Mouse (Mus musculus) stomach, embryonic 14.5 days (tissue): ENCODE data around the gene Stub1. TPM values are rescaled to one million over a fixed set of nuclear protein-coding genes. Genes with fewer than 3 reads are reported as not detected.

ENCODE experiments used
- ATAC-seq: fragments of 200-750 bp; cut with Nextera tagmentation; 2 replicates; pipeline ENCODE4 v1.8.0; 2017; ENCODE audit warnings: low read depth, moderate TSS enrichment; ENCODE audit not compliant: insufficient number of reproducible peaks, insufficient read depth, low FRiP score
- H3K27ac ChIP-seq: fragments of 300-500 bp; sonication (generic); 2 replicates; pipeline ENCODE4 v1.5.1; 2014; ENCODE audit warnings: mild to moderate bottlenecking, low read length, moderate library complexity, mixed read lengths
- H3K27me3 ChIP-seq: fragments of 300-500 bp; sonication (generic); 2 replicates; pipeline ENCODE4 v1.6.1; 2014; ENCODE audit warnings: low read length, control low read depth, mixed read lengths; ENCODE audit not compliant: control insufficient read depth, insufficient read depth
- H3K36me3 ChIP-seq: fragments of 300-500 bp; sonication (generic); 2 replicates; pipeline ENCODE4 v1.6.1; 2014; ENCODE audit warnings: mild to moderate bottlenecking, control low read depth, low read length, moderate library complexity, mixed read lengths; ENCODE audit not compliant: control insufficient read depth, insufficient read depth
- H3K4me1 ChIP-seq: fragments of 300-500 bp; sonication (generic); 2 replicates; pipeline ENCODE4 v1.6.1; 2014; ENCODE audit warnings: low read length, control low read depth, mixed read lengths; ENCODE audit not compliant: control insufficient read depth, insufficient read depth
- H3K4me2 ChIP-seq: fragments of 300-500 bp; sonication (generic); replicated peaks from 2 replicates; pipeline ENCODE4 v1.6.1; 2014; ENCODE audit warnings: low read depth, low read length, control low read depth
- H3K4me3 ChIP-seq: fragments of 300-500 bp; sonication (generic); 2 replicates; pipeline ENCODE4 v1.5.1; 2014; ENCODE audit warnings: low read depth, low read length, control low read depth
- H3K9ac ChIP-seq: fragments of 300-500 bp; sonication (generic); replicated peaks from 2 replicates; pipeline ENCODE4 v1.6.1; 2014; ENCODE audit warnings: low read depth, mild to moderate bottlenecking, control low read depth, low read length, moderate library complexity, mixed read lengths
- H3K9me3 ChIP-seq: fragments of 300-500 bp; sonication (generic); 2 replicates; pipeline ENCODE4 v1.6.1; 2016; ENCODE audit warnings: low read depth, low read length, control low read depth; ENCODE audit not compliant: control insufficient read depth
- WGBS: fragments of 180-500 bp; shearing (Covaris S2); extraction: QIAGEN DNeasy Blood & Tissue Kit; methylation state at CpG from one replicate; pipeline ENCODE4 v1.1.7; 2014; 5-methylcytosine and 5-hydroxymethylcytosine counted together
- polyA plus RNA-seq: library from polyadenylated mRNA; unstranded; fragments of >200 nt; fragmentation: Nextera tagmentation; extraction: Ambion mirVana; gene quantifications from 2 replicates; pipeline ENCODE4 v1.2.1, GENCODE M21; 2014

Gene Stub1
- polyA plus RNA-seq, 1 experiment from 2014 or later: 347 TPM

GRCm38 (mm10) chr17:25831451-25832281 is 1.5 kb downstream of the Stub1 start:
- peak overlapping the region; percentile 99 for H3K4me2 ChIP-seq
- peaks cover 50% of the 10 kb centered on the region for H3K4me1 ChIP-seq

GRCm38 (mm10) chr17:25830806-25831431 is 2.3 kb downstream of the Stub1 start:
- H3K4me2 ChIP-seq: peak overlapping the region; percentile 99; the same call in 1 of the 2 replicates
- no peak overlapping the region for H3K9ac ChIP-seq
- no peak overlapping the region for H3K27ac ChIP-seq
- peaks cover 43% of the 10 kb centered on the region for H3K4me1 ChIP-seq
- no peaks in the 10 kb centered on the region for H3K9me3 ChIP-seq
- ATAC-seq: no peak
- WGBS: 83% methylated on average over 14 of the region's 14 CpGs
- peaks cover 36% of the 10 kb centered on the region for H3K36me3 ChIP-seq
- no peaks in the 10 kb centered on the region for H3K27me3 ChIP-seq
- peak overlapping the region; percentile 81; the same call in 1 of the 2 replicates for H3K4me3 ChIP-seq

More at GRCm38 (mm10) chr17:25831451-25832281, 1.5 kb downstream of the Stub1 start:
- Histone ChIP-seq H3K4me3 (peak overlapping the region; percentile 81), H3K27me3 (no peaks in the 10 kb centered on the region), H3K27ac (peak overlapping the region; percentile 88), H3K9ac (peak overlapping the region; percentile 74), H3K36me3 (peaks cover 28% of the 10 kb centered on the region), H3K9me3 (no peaks in the 10 kb centered on the region)
- 55% methylated on average over 21 of the region's 21 CpGs for WGBS
- no peak for ATAC-seq

- H3K36me3 ChIP-seq: peaks cover 38% of the 10 kb centered on the region
- 77% methylated on average over 4 of the region's 4 CpGs for WGBS
- H3K27ac ChIP-seq: no peak overlapping the region
- no peak overlapping the region for H3K9ac ChIP-seq
- no peaks in the 10 kb centered on the region for H3K27me3 ChIP-seq
- H3K4me3 ChIP-seq: no peak overlapping the region
- peaks cover 38% of the 10 kb centered on the region for H3K4me1 ChIP-seq
- no peak for ATAC-seq
- peak overlapping the region; percentile 91 for H3K4me2 ChIP-seq
- H3K9me3 ChIP-seq: no peaks in the 10 kb centered on the region
These were observed 2.9 kb downstream of the Stub1 start for GRCm38 (mm10) chr17:25830200-25830753.

GRCm38 (mm10) chr17:25829558-25830017 is 3.6 kb downstream of the Stub1 start:
- Histone ChIP-seq H3K9me3 (no peaks in the 10 kb centered on the region), H3K4me3 (peak overlapping the region; percentile 59), H3K9ac (peak overlapping the region; percentile 60), H3K36me3 (peaks cover 34% of the 10 kb centered on the region), H3K27ac (peak overlapping the region; percentile 88), H3K4me1 (peaks cover 35% of the 10 kb centered on the region), H3K27me3 (no peaks in the 10 kb centered on the region), H3K4me2 (peak overlapping the region; percentile 91)
- ATAC-seq: no peak
- WGBS: 30% methylated on average over 8 of the region's 8 CpGs

- Histone ChIP-seq H3K9ac (peak within 1 kb of the TSS; percentile 60), H3K9me3 (no peaks in the 10 kb centered on the region), H3K4me2 (peak within 1 kb of the TSS; percentile 91), H3K27me3 (no peaks in the 10 kb centered on the region), H3K4me3 (peak within 1 kb of the TSS; percentile 59), H3K27ac (peak within 1 kb of the TSS; percentile 88), H3K4me1 (peaks cover 35% of the 10 kb centered on the region), H3K36me3 (peaks cover 34% of the 10 kb centered on the region)
- WGBS: under 1% methylated on average over 32 of the region's 32 CpGs
- peak; percentile 25; the same call in 1 of the 2 replicates for ATAC-seq
These were observed 4.3 kb downstream of the Stub1 start, which contains the start of gene Jmjd8 for GRCm38 (mm10) chr17:25828712-25829557. Gene Jmjd8, plus strand, starts transcription at chr17:25828867.

- WGBS: 80% methylated on average over 8 of the region's 8 CpGs
- Histone ChIP-seq H3K4me1 (peaks cover 36% of the 10 kb centered on the region), H3K4me3 (peak overlapping the region; percentile 59), H3K9ac (no peak overlapping the region), H3K27me3 (no peaks in the 10 kb centered on the region), H3K9me3 (no peaks in the 10 kb centered on the region), H3K27ac (peak overlapping the region; percentile 88; the same call in 1 of the 2 replicates), H3K36me3 (peaks cover 34% of the 10 kb centered on the region), H3K4me2 (peak overlapping the region; percentile 91)
- ATAC-seq: no peak
These were observed 5.0 kb downstream of the Stub1 start for GRCm38 (mm10) chr17:25828223-25828594.

- ATAC-seq: no peak
- H3K9ac ChIP-seq: no peak overlapping the region
- H3K27ac ChIP-seq: no peak overlapping the region
- H3K9me3 ChIP-seq: no peaks in the 10 kb centered on the region
- peaks cover 36% of the 10 kb centered on the region for H3K4me1 ChIP-seq
- no peak overlapping the region; the same call in 1 of the 2 replicates for H3K4me3 ChIP-seq
- peaks cover 34% of the 10 kb centered on the region for H3K36me3 ChIP-seq
- 90% methylated on average over 20 of the region's 22 CpGs for WGBS
- H3K4me2 ChIP-seq: no peak overlapping the region
- H3K27me3 ChIP-seq: no peaks in the 10 kb centered on the region
These were observed 5.5 kb downstream of the Stub1 start for GRCm38 (mm10) chr17:25827546-25828222.
